Mouse (Mus musculus) ES-E14 (cell line): ENCODE results near the gene Atxn10.

ENCODE experiments used
- CHD2 ChIP-seq: IDR thresholded peaks from 2 replicates; pipeline ENCODE4 v1.6.1; 2014; ENCODE audit warnings: mild to moderate bottlenecking, low read depth, low read length, inconsistent platforms
- HCFC1 ChIP-seq: IDR thresholded peaks from 2 replicates; pipeline ENCODE4 v1.6.1; 2012; ENCODE audit warnings: low read length, inconsistent platforms, borderline replicate concordance; ENCODE audit not compliant: insufficient read depth
- MAFK ChIP-seq: IDR thresholded peaks from 2 replicates; pipeline ENCODE4 v1.6.1; 2014; ENCODE audit warnings: mild to moderate bottlenecking, low read depth, low read length, inconsistent platforms; ENCODE audit not compliant: insufficient read depth
- ZC3H11A ChIP-seq: IDR thresholded peaks from 2 replicates; pipeline ENCODE4 v1.6.1; 2012; ENCODE audit warnings: low read depth, mild to moderate bottlenecking, inconsistent platforms, low read length, borderline replicate concordance
- ZNF384 ChIP-seq: IDR thresholded peaks from 2 replicates; pipeline ENCODE4 v1.6.1; 2012; ENCODE audit warnings: low read depth, low read length, inconsistent platforms

- no peak for TF ChIP-seq CHD2
- no peak for TF ChIP-seq ZC3H11A
- no peak for TF ChIP-seq HCFC1
- TF ChIP-seq MAFK = no peak
- no peak for TF ChIP-seq ZNF384
These were observed 161.5 kb downstream of the Atxn10 start for GRCm38 (mm10) chr15:85497548-85497947.
